In genomic region chr15:97280776-97281175, GRCm38 (mm10) we compare ENCODE assay signal across 14 mouse cellular contexts.
"Had no signal": no experiment of that assay in that cellular context is flagged by ENCODE, and none has a peak within 500 bp of the region (broad histone marks: within the 10 kb centered on the region; RNA-seq: fewer than 3 reads in every experiment).

No protein-coding gene starts in this region.

- H3K4me3 ChIP-seq: liver, embryonic 15.5 days; neural tube, embryonic 12.5 days had no signal

- H3K27me3 ChIP-seq: liver, embryonic 15.5 days; neural tube, embryonic 12.5 days had no signal

- H3K4me1 ChIP-seq: liver, embryonic 15.5 days had no signal

- H3K27ac ChIP-seq: kidney, postnatal 0 days; liver, embryonic 15.5 days; neural tube, embryonic 12.5 days; stomach, postnatal 0 days had no signal

- H3K4me2 ChIP-seq: liver, embryonic 11.5 days; liver, embryonic 15.5 days; neural tube, embryonic 12.5 days had no signal

- H3K36me3 ChIP-seq: liver, embryonic 15.5 days; neural tube, embryonic 12.5 days had no signal

- DNase-seq: kidney, adult 9 months; kidney, postnatal 36 days; layer of hippocampus, adult 9-11 months; layer of hippocampus, postnatal 36 days; lung, adult 2 months; lung, postnatal 36 days; midbrain, embryonic 14.5 days; thymus, postnatal 4 days had no signal

- ATAC-seq: lung, postnatal 0 days had no signal

- H3K9me3 ChIP-seq: liver, embryonic 15.5 days; neural tube, embryonic 12.5 days had no signal

- H3K9ac ChIP-seq: liver, embryonic 15.5 days; neural tube, embryonic 12.5 days had no signal
